8 mouse cellular contexts compared by ENCODE assay signal in the genomic region with DNA sequence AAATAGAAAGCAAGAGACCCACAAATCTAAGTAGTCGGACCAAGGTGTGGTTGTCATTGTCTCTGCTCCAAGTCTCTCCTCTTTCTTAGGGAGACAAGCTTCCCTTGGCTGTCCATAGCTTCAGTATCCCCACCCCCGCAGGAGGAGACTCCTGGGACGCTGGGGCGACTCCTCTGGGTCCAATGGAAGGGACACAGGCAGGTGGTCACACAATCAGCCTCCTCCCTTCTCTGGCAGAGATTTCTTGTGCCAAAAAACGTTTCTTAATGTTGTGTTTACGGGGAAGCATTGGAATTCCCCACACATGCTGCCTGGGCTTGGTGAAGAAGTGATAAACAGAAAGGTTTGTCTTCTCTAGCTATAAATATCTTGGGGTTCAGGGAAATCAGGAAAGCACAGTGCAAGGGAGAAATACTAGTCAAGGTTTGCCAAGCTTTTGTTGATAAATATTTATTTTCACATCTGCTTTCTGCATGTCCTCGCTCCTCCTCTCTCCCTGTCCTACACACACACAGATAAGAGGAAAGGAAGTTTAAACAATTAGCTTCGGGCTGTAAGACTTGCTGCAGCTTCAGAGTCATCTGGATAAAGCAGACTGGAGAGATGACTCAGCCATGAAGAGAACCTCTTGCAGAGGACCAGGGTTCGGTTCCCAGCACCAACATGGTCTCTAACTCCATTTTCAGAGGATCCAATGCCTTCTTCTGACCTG. TPM values are rescaled to one million over a fixed set of nuclear protein-coding genes. Genes with fewer than 3 reads are reported as not detected.
A peak's percentile ranks its signal among the peaks of the same experiment; 100 is the strongest.
DNase-seq lines count a peak whose midpoint lies in the region; ATAC-seq lines count a peak whose summit lies in the region.

No protein-coding gene starts in this region.

- H3K4me2 ChIP-seq in forebrain, embryonic 14.5 days (ENCODE audit: low read length): peak overlapping the region; percentile 43
- H3K4me2 ChIP-seq in hindbrain, embryonic 15.5 days: peak overlapping the region; percentile 49
- peak overlapping the region; percentile 52 for H3K4me2 ChIP-seq in lung, embryonic 16.5 days (ENCODE audit: low read depth, low read length)

- no peaks in the 10 kb centered on the region for H3K27me3 ChIP-seq in forebrain, embryonic 14.5 days (replicated peaks; ENCODE audit: control insufficient read depth, insufficient read depth, low read length)
- no peaks in the 10 kb centered on the region for H3K27me3 ChIP-seq in hindbrain, embryonic 15.5 days
- no peaks in the 10 kb centered on the region for H3K27me3 ChIP-seq in lung, embryonic 16.5 days (ENCODE audit: control insufficient read depth, insufficient read depth, low read depth, low read length)

- ATAC-seq in forebrain, embryonic 14.5 days: peak; percentile 25; the same call in 1 of the 2 replicates
- ATAC-seq in hindbrain, embryonic 15.5 days (ENCODE audit: low FRiP score, low read depth): no peak; the same call in 1 of the 2 replicates
- peak; percentile 50 for ATAC-seq in lung, embryonic 16.5 days (ENCODE audit: low read depth)

- peaks cover 8% of the 10 kb centered on the region for H3K4me1 ChIP-seq in forebrain, embryonic 14.5 days (ENCODE audit: control insufficient read depth, insufficient read depth, low read length)
- H3K4me1 ChIP-seq in hindbrain, embryonic 15.5 days (replicated peaks): peaks cover 12% of the 10 kb centered on the region
- H3K4me1 ChIP-seq in lung, embryonic 16.5 days (replicated peaks; ENCODE audit: control insufficient read depth, insufficient read depth, low read length): peaks cover 13% of the 10 kb centered on the region

- 44% methylated on average over 9 of the region's 9 CpGs for WGBS in forebrain, embryonic 14.5 days
- WGBS in hindbrain, embryonic 15.5 days: 43% methylated on average over 9 of the region's 9 CpGs
- 22% methylated on average over 9 of the region's 9 CpGs for WGBS in lung, embryonic 16.5 days

- H3K36me3 ChIP-seq in forebrain, embryonic 14.5 days (ENCODE audit: control insufficient read depth, insufficient read depth, low read length): no peaks in the 10 kb centered on the region
- H3K36me3 ChIP-seq in hindbrain, embryonic 15.5 days: no peaks in the 10 kb centered on the region
- no peaks in the 10 kb centered on the region for H3K36me3 ChIP-seq in lung, embryonic 16.5 days (ENCODE audit: control insufficient read depth, insufficient read depth, low read length)

- no peak overlapping the region for H3K27ac ChIP-seq in forebrain, embryonic 14.5 days (ENCODE audit: low read depth, low read length)
- H3K27ac ChIP-seq in hindbrain, embryonic 15.5 days (replicated peaks): peak overlapping the region; percentile 66
- peak overlapping the region; percentile 58 for H3K27ac ChIP-seq in lung, embryonic 16.5 days (ENCODE audit: low read length)

- H3K9me3 ChIP-seq in forebrain, embryonic 14.5 days (replicated peaks; ENCODE audit: control insufficient read depth, low read length): no peaks in the 10 kb centered on the region
- H3K9me3 ChIP-seq in hindbrain, embryonic 15.5 days: no peaks in the 10 kb centered on the region
- H3K9me3 ChIP-seq in lung, embryonic 16.5 days (ENCODE audit: control insufficient read depth, low read length): peaks cover 2% of the 10 kb centered on the region; the same call in 1 of the 2 replicates

- H3K4me3 ChIP-seq in forebrain, embryonic 14.5 days (ENCODE audit: low read depth, low read length): no peak overlapping the region
- no peak overlapping the region for H3K4me3 ChIP-seq in hindbrain, embryonic 15.5 days
- peak overlapping the region; percentile 15 for H3K4me3 ChIP-seq in lung, embryonic 16.5 days (ENCODE audit: low read length)

- H3K9ac ChIP-seq in forebrain, embryonic 14.5 days (ENCODE audit: low read length): no peak overlapping the region
- no peak overlapping the region for H3K9ac ChIP-seq in hindbrain, embryonic 15.5 days
- peak overlapping the region; percentile 34 for H3K9ac ChIP-seq in lung, embryonic 16.5 days (ENCODE audit: low read length)

- peak; percentile 21 to 25 for DNase-seq in cerebellum, adult 18-20 months
- DNase-seq in cerebellum, postnatal 4 days (ENCODE audit: low spot score in 2 of 2): no peak
- no peak for DNase-seq in forebrain, embryonic 14.5 days (ENCODE audit: low spot score)
- no peak for DNase-seq in adipocyte (ENCODE audit: low spot score)
- no peak for DNase-seq in thymus, postnatal 36 days
- no peak for DNase-seq in right cerebral cortex, postnatal 14 days

RNA-seq across cellular contexts. Expression of gene Gm5148, which starts 34.5 kb away (rescaled TPM):
- 7.4 and 8.8 TPM in 2 replicates for polyA plus RNA-seq in forebrain, embryonic 14.5 days (2014; fragmentation: Nextera tagmentation; extraction: Ambion mirVana)
- polyA plus RNA-seq in hindbrain, embryonic 15.5 days (2015; fragmentation: Nextera tagmentation; extraction: Ambion mirVana): 12.2 and 13.4 TPM in 2 replicates
- polyA plus RNA-seq in lung, embryonic 16.5 days (2015; fragmentation: Nextera tagmentation; extraction: Ambion mirVana): 6.0 and 8.0 TPM in 2 replicates

Comparison
In these comparisons a context has a peak if more than half of its experiments do, and no peak if none do; other contexts are left out.
1. DNase-seq: peak in cerebellum, adult 18-20 months (2 of 2); none in cerebellum, postnatal 4 days (0 of 2), forebrain, embryonic 14.5 days (single experiment), adipocyte (single experiment), thymus, postnatal 36 days (0 of 2) and right cerebral cortex, postnatal 14 days (single experiment).
2. Peak in every context shown above with its lines, with median percentiles within 50 percentile points of each other: H3K4me2 ChIP-seq.